Mouse (Mus musculus): Measurements from ENCODE around the gene Stmn1.

The Stmn1 gene

GRCm38 (mm10) chr4:134460277-134460676 is 7.8 kb upstream of the Stmn1 start:
- no peak for DNase-seq

- no peak for DNase-seq
These were observed 6.9 kb upstream of the Stmn1 start for GRCm38 (mm10) chr4:134461252-134461651.

GRCm38 (mm10) chr4:134465789-134466188 is 2.3 kb upstream of the Stmn1 start:
- peak; percentile 72 for DNase-seq

- DNase-seq, result no peak
These were observed 1.5 kb upstream of the Stmn1 start for GRCm38 (mm10) chr4:134466381-134467262.

GRCm38 (mm10) chr4:134467435-134468214 is 495 bp upstream of the Stmn1 start:
- DNase-seq, result peak; percentile 84

DNA sequence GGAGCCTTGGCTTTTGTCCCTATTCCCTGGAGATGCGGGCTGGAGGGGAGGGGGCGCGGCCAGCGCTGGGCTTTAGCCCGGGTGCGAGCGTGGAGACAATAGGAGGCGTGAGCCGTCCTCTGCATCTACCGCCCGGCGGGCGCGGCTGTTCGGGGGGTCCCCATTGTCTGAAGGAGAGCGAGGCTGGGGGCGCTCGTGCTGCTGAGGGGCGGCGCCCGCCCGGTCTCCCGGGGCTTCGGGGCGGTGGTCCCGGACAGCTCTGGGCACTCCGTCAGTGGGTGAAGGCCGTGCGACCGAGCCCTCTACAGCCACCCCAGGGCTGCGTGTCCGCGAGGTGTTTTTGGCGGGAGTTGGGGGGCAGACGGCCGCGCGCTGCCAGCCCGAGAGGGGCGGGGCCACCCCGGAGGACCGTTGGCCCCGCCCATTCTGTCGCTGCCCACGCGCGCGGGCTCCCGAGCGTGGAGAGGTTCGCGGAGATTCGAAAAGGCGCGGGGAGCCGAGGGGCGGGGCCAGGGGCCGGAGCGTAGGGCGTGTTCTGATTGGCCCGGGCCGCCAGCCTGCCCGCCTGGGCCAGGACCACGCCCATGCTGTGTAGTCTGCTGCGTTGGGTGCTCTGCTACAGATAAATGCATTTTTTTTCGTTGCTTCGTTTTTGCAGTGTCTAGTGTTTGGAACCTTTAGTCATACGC is 602 bp downstream of the Stmn1 start:
- DNase-seq, result peak; percentile 96

GRCm38 (mm10) chr4:134469341-134469796 is 1.2 kb downstream of the Stmn1 start:
- DNase-seq, result peak; percentile 75

- DNase-seq, result no peak
These were observed 1.9 kb downstream of the Stmn1 start for GRCm38 (mm10) chr4:134469985-134470384.

GRCm38 (mm10) chr4:134471469-134471868 is 3.3 kb downstream of the Stmn1 start:
- DNase-seq, result peak; percentile 50

DNA sequence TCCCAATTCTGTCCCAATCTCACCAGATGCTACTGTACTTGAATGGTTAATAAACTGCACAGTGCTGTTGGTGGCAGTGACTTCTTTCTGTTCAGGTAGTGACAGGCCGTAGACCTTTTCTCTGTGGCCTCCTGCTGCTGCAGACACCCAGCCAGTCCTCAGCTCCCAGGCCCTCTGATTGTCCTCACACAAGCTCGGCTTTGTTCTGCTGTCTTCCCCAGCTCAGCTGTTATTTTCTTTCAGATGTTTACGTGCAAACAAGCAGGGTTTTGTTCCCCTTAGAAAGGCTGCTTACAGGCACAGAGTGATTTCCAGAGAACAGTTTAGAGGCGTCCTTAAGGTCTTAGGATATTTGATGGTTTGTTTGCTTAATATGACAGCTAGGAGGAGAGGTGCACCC is 5.6 kb downstream of the Stmn1 start:
- no peak for DNase-seq

GRCm38 (mm10) chr4:134474240-134474639 is 6.1 kb downstream of the Stmn1 start:
- no peak for DNase-seq

DNA sequence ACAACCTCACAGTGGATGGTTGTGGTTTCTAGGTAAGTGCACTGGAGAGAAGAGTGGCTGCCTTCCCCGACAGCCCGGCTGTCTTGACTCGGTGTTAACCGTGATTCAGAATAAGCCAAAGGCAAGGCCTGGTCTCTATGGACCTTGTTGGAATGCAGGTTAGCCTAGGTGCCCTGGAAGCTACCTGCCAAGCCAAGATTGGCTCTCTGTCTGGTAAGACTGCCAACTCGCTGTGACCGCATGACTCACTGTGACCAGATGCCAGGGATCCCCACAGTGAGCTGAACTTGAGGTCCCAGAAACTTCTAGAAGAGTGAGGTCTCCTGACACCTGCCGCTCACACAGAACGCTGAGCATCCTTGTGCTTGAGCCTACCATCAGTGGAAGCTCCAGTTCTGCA is 8.8 kb downstream of the Stmn1 start:
- DNase-seq, result no peak

DNA sequence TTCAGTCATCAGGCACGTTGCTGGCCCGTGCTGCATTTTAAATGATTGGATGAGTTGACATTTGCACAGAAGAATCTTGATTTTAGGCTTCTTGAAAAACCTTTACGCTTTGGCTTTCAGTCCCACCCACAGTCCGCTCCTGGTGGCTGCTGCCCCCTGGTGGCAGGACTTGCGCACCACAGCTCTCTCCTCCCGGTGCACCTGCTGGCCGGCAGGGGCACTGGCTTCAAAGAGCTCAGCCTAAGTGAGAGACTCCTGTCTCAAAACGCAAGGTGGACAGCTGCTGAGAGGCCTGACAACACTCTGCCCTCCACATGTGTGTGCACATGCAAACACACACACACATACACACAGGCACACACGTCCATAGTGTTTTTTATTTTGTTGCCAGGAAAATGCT is 9.9 kb downstream of the Stmn1 start:
- DNase-seq, result peak; percentile 89

DNA sequence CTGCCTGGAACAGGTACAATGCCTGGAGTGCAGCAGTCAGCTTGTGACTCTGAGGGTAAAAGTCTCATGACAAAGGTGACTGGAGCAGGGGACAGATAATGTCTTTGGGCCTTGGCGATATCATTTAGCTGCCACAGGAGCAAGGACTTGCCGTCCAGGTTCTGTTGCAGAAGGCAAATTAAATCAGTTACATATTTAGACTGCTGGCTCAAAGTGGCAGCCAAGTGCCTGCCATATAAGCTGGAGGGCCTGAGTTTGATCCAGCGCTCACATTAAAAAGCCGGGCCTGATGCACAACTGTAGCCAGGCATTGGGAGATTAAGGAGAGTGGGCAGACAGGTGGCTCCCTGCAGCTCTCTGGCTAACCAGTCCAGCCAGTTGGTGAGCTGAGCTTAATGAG is 11.7 kb downstream of the Stmn1 start:
- DNase-seq, result no peak

DNA sequence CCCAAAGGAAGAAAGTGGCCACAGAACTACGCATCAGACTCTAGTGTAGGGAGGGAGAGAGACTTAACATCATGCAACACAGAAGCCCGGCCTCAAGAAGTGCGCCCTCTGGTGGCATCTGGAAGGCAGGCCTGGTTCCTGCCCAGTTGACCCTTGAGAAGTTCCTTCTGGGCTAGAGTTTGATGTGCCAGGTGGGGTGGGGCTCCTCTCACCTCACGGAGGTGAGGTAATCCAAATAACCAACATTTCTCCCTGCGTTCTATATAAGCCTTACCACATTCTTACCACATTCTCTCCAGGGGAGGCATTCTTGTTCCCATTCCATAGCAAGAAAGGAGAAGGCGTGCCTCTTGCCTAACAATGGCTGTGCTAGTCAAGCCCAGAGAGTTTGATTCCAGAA is 12.7 kb downstream of the Stmn1 start:
- DNase-seq, result peak; percentile 84

DNA sequence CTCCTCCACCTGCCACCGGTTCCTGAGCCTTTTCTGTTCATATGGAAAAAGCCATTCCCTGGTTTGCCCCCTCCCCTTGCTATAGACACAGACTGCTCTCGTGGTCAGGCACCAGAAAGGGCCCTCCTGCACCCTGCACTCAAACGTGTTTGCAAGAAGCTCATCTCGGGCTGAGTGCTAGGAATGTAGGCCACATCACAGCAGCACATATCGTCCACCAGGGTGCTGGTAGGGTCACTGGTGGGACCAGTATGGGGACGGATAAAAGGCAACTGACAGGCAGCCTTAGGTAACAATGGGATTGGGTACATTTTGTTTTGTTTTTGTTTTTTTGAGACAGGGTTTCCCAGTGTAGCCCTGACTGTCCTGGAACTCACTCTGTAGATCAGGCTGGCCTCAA is 13.2 kb downstream of the Stmn1 start:
- DNase-seq, result no peak

DNA sequence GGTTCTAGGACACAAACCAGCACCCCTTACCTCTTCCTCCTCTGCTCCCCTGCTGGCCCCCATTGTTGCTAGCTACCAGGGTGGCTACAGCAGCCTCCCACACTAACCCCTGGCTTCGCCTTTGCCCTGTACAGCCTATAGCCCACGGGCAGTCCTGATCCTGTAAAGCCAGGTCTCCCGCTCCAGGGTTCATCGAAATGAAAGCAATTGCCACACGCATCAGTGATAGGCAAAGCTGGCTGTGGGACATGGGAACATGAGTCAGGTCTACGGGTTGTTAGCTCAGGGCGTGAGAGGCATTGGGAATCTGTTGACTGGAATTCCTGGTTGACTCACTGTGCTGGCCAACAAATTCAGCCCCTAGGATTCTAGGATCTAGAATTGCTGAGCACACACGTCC is 14.3 kb downstream of the Stmn1 start:
- no peak for DNase-seq

DNA sequence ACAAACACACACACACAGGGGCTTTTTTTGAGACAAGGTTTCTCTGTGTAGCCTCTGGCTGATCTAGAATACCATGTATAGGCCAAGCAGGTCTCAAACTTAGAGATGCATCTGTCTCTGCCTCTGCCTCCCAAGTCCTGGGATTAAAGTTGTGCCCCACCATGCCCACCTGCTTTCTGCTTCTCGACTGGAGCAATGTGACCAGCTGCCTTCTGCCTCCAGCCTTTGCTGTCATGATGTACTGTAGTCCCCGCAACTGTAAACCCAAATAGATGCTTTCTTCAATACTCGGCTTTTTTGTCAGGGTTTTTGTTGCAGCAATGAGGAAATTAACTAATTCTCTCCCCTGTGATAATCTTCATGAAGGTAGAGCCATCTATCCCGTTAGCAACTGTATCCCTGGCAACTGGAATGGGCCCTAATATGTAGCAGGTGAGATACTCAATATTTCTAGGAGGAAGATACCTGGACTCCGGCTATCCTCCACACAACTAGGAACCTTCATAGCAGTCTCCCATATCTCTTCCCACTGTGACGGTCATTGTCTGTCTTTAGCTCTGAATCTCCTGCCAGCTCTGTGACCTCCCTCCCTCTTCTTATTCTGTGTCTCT is 15.1 kb downstream of the Stmn1 start:
- no peak for DNase-seq

GRCm38 (mm10) chr4:134483696-134484095 is 15.6 kb downstream of the Stmn1 start:
- DNase-seq, result no peak

GRCm38 (mm10) chr4:134484231-134484630 is 16.1 kb downstream of the Stmn1 start:
- DNase-seq, result no peak

DNA sequence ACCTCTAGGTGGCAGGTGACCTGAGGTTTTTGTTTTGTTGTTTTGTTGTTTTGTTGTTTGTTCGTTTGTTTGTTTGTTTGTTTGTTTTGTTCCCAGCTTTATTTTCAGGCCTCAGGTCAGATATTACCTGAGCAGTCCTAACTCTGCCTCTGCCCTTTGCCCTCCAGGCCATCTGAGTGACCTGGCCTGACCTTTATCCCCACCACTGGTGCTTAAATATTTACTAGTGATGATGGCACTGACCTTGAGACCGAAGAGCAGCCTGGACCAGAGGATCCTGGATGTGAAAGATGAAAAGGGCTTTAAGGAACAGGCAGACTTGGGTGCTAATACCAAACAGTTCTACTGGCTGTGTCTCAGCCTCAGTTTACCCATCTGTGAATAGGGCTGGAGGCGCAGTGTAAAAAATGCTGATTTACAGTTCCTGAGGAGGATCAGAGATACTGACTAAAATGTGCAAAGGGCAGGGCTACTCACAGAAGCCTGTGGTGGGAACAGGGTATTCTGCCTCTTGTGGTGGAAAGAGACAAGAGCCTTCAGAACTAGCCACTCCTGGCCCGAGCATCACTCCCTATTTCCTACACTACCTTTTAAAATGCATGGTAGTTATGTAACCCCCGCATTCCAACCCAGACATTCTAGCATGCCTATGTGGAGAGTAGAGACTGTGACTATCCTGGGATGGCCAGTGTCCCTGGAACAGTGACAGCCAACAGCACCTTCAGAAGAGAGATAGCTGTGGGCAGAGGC is 17.2 kb downstream of the Stmn1 start:
- no peak for DNase-seq

DNA sequence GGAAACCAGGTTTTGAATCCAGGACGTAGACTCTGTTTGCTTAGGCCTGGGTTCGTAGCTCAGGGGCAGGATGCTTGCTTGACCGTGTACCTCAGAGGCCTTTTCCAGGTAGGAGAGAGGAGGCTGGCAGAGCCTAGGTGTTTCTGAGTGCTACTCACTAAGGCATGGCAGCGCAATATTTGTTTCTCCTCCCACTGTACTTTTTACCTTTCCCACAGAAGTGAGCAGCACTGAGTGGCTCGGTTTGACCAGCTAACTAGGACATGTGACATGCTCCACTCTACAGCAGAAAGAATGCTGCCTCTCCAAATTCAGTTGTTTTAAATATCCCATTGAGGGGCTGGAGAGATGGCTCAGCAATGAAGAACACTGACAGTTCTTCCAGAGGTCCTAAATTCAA is 20.1 kb downstream of the Stmn1 start:
- DNase-seq, result no peak

Data from retina, postnatal 1 day (tissue).